Mouse (Mus musculus) heart, adult 11 months (tissue): ENCODE data around the gene Trim7.
A peak's percentile ranks its signal among the peaks of the same experiment; 100 is the strongest.
"Not testable (repeated sequence)": the region's sequence is repeated elsewhere in the genome, so short reads cannot be mapped to it uniquely, and the experiment has no call there.

Source experiments
- DNase-seq: peaks from one replicate; pipeline ENCODE4 v3.0.0; 2022

Trim7 gene

DNA sequence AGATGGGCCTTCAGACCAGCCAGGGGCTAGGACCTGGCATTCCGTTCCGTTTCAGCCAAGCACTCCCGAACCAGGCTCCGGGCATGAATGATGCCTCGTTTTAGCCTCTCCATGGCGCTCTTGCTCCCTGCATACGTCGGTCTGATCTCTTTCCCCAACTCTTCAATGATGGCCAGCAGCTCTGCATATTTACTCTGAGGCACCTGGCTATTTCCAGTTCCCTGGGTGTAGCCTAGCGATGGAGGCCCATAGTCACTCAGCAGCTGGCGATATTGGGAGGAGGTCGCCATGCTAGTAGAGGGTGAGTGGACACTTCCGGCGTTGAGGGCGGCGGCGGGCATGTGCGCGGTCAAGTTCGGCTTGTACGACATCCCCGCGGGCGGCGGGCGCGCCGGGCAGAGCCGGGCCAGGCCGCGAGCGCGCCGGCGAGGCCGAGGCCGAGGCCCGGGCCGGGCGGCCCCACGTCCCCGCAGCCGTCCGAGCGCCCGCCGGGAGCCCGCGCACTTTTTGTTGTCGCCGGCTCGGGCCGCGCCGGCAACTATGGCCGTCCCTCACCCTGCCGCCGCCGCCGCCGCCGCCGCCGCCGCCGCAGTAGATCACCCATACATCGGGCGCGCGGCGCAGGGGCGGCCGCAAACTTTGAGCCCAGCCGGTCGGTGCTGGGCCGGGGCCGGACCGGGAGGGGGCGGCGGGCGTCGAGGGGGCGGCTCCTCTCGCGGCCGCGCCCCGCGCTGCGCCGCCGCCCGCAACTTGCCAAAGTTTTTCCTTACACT, at the start of gene Trim7, which contains the start of gene Gm12184:
TSS of gene Trim7 (plus strand) at position 162 of the 773 bp plus-strand sequence.
TSS of gene Gm12184 (minus strand) at position 677 of the 773 bp plus-strand sequence.
- DNase-seq, result peak; percentile 95

DNA sequence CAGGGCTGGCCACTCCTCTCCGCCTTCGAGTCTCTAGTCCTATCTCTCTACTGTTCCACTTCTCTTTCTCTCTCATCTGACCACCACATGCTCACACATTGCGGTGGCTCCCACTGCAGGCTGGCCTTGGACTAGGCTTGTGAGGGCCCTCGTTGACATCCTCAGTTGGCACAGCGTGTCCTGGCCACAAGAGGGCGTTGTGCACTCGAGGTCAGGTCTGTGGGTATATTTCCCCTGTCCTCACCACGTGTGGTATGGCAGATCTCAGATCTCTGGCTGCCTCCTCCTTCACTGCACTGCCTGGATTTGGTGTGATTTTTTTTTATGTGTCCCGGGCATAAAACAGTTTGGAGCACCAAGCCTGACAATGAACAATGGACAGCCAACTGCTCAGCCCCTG, 49.3 kb upstream of the Trim7 start:
- no peak for DNase-seq

GRCm38 (mm10) chr11:48777303-48777702, 48.6 kb upstream of the Trim7 start:
- DNase-seq, result no peak

GRCm38 (mm10) chr11:48779450-48779849, 46.5 kb upstream of the Trim7 start:
- no peak for DNase-seq

- no peak for DNase-seq
Measured at GRCm38 (mm10) chr11:48782243-48782642, 43.7 kb upstream of the Trim7 start.

DNA sequence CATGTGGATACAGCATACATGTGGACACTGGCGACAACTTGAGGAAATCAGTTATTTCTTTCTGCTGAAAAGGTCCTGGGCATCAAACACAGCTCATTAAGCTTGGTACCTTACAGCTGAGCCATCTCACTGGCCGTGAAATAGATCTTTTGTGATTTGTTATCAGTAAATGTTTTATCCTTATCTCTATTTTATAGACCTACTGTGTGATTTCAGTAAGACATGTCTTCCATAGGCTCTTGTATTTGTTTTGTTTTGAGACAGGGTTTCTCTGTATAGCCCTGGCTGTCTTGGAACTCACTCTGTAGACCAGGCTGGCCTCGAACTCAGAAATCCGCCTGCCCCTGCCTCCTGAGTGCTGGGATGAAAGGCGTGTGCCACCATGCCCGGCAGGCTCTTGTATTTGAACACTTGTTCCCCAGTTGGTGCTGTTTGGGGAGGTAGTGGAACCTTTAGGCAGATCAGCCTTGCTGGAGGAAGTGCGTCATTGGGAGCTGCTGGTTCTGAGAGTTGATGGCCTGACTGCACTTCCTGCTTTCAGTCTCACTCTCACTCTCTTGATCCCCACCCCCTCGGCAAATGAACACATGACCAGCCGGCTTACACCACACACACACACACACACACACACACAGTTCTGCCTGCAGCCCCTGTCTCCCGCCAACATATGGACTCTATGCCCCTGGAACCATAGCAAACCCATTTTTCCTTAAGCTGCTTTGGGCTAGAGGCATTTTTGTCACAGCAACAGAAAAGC, 38.3 kb upstream of the Trim7 start:
- peak; percentile 97 for DNase-seq

DNA sequence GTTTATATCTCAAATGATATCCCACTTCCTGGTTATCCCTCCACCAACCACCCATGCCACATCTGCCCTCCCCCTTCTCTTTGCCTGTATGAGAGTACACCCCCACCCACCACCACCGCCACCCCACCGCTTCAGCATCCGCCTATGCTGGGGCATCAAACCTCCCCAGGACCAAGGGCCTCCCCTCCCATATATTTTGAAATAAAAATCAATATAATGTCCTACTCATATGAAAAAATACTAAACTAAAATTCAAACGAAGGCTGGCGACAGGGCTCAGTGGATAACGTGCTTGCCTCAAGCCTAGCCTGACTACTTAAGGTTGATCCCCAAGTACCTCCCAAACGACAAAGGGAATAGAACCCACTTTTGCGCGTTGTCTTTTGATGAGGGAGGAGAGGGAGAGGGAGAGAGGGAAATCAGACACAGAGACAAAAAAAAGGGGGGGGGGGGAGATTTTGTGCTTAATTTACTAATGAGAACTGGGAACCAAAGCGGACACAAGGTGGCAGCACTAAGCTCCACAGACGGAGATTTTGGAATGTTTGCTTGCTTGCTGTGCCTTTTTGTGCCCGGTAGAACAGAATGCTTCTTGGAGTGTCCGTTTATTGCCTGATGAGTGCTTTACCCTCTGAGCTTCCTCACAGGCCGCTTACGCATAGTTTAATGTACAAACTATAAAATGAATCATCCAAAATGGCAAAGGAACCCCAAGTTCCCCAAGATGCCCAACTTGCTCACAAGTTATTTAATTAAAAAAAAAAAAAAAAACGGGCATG, 37.4 kb upstream of the Trim7 start:
- peak; percentile 96 for DNase-seq

DNA sequence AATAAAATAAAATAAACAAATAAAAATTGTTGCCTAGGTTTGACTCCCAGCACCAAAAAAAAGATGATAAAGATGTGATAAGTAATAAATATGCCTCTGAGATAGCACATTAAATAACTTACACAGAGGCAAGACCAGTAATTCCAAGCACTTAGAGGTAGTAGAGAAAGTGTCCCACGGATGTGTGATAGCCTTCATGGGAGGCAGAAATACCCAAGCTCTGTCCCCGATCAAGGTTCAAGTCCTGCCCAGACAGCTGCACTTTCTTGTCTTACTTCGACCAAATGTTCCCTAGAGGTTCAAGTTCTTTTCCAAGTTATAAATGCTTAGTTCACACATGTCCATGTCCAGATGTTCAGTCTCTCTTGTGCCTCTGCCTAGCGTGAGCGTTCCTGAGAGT, 36.7 kb upstream of the Trim7 start:
- no peak for DNase-seq

- peak; percentile 97 for DNase-seq
Measured at GRCm38 (mm10) chr11:48789973-48790823, 35.7 kb upstream of the Trim7 start.

GRCm38 (mm10) chr11:48790946-48791345, 35.0 kb upstream of the Trim7 start:
- no peak for DNase-seq

- DNase-seq, result not testable (repeated sequence)
Measured at GRCm38 (mm10) chr11:48791894-48792293, 34.0 kb upstream of the Trim7 start.

GRCm38 (mm10) chr11:48793184-48793583, 32.8 kb upstream of the Trim7 start:
- DNase-seq, result no peak

DNA sequence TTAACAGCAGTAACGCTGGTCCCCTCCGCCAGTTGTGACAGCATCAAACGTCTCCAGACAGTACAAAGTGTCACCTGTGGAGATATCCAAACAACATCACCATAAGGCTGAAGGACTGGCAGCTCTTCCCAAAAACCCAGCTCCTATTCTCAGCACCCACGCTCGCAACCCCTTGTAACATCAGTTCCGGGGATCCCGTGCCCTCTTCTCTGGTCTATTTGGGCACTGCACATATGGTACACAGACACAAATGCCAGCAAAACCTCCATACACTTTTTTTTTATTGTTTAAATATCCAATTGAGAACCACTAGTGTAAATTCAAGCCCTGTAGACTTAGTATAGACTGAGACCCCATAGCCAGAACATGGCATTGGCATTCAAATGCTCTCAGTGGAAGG, 30.7 kb upstream of the Trim7 start:
- DNase-seq, result no peak

DNA sequence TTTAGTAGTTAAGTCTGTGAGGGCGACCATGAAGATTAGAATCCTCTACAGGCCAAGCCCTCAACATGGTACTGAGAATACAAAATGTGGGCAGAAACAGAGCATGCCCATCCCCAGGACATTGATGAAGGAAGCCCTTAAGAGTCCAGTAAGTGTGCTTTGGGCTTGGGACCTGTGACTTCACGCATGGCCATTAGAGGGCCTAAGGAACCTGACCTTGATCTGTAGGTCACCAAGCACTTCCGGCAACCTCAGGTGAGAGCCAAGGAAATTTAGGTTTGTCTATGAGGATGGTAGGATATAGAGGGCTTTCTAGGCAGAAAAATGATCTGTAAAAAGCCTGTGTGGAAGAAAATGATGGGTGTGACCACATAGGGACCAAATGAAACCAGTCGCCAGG, 29.6 kb upstream of the Trim7 start:
- no peak for DNase-seq

- no peak for DNase-seq
Measured at GRCm38 (mm10) chr11:48797287-48797686, 28.7 kb upstream of the Trim7 start.

GRCm38 (mm10) chr11:48798308-48798707, 27.6 kb upstream of the Trim7 start:
- no peak for DNase-seq

GRCm38 (mm10) chr11:48798984-48799920, 26.7 kb upstream of the Trim7 start:
- DNase-seq, result no peak

- DNase-seq, result peak; percentile 99
Measured at GRCm38 (mm10) chr11:48799921-48800701, 25.8 kb upstream of the Trim7 start, which contains the start of gene Rack1. Gene Rack1 (plus strand): TSS chr11:48800332.

DNA sequence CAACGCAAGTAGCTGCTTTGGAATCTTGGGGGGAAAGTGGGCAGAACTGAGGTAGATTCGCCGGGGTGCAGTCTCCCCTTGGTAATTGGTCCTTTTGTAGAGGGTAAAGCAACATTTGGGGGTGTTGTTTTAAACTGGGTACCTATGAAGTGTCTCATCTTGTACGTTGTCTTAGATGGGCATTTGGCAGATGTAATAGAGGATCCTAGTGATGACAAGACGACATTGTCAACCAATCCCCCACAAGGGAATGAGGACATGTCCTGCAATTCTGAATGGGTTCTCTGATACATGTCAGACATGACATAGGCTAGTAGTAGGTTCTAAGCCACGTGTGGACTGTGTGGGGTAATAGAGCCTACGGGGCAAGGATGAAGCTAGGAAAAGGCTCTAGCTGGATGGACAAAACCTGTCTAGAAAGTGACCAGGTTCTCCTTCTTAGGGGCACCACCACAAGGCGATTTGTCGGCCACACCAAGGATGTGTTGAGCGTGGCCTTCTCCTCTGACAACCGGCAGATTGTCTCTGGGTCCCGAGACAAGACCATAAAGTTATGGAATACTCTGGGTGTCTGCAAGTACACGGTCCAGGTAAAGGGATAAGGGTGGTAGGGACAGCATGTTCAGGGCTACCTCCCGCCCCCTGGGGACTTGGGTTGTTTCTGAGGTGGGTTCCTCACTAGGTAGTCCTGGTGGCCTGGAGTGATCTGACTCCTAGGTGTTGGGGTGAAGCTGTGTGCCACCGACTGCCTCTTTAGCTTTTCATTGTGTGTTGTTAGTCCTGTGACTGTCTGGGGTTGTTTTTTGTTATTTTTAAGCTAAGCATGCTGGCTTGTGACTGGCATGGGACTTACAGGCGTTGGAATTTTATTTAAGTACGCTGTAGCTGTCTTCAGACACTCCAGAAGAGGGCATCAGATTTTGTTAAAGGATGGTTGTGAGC, 23.8 kb upstream of the Trim7 start:
- DNase-seq, result peak; percentile 89
